Mouse (Mus musculus) frontal cortex, postnatal 14 days (tissue): ENCODE data around the gene Golga7b.

Experiments
- DNase-seq, 2 experiments: peaks; one replicate each; pipeline ENCODE4 v3.0.0; 2022; ENCODE audit warnings: low spot score in 2 of 2

Gene Golga7b

DNA sequence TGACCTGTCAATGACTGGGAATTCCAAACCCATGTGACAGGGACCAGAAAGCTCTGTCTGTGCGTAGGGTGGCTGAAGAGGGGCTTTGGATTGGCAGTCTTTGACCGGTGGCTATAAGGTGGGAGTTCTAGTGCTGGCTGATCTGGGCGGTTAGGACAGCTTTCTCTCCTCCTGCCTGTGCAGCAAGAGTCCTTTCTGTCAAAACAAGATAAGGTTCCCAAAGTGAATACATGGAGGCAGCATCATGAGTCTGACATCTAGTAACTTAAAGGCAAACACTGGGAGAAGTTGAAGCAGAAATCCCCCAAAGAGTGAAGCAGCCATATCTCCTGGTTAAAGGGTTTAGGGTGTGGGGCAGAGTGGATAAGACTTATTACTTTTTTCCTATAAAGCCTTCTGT lies at the start of gene Golga7b:
Gene Golga7b, plus strand, starts transcription at position 56 of the 400 bp plus-strand sequence.
- DNase-seq: no peak

DNA sequence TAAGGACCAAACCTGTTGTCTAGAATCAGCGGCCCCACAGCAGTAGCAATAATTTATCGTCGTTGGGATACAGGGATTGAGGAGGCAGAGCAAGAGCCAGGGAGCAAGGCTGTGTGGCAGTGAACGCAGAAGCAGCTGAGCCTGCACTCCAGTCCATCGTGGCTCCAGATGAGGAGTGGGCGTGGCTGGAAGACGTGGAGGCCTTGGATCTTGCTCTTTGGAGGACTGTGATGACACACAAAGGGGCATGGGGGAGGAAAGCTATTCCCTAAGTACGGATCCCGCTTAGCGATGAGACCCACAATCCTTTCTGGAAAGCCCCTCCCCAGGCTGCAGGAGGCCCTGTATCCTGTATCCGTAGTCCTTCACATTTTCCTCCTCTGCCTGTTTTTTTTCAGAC lies 49.3 kb upstream of the Golga7b start:
- no peak for DNase-seq

DNA sequence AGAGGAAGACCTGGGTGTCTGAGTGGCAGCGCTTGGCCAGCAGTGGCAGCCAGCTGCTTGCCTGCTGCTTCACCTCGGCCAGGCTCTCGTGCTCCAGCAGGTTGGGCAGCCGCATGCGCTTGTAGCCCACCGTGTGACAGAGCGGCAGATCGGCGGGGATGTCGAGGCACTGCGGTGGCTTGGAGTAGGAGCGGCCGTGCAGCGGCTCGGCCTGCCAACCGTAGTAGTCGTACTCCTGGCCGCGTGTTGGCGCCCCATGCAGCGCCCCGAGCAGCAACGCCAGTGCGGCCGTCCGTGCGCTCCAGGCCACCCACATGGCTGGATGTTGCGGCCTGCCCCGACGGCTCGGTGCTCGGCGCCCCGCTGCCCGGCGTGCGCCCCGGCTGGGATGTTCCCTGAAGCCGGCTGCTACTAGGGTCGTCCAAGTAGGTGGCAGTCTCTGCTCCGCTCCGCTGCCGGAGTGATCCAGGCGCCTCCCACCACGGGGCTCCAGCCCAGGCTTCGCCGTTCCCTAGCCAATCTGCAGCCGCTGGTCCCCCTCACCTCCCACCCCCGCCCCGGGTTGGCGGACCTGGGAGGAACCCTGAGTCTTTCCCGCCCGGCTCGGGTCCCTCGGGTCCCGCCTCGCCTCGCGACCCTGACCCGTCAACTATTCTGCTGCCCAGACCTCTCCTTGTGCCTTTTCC lies 45.5 kb upstream of the Golga7b start, which contains the start of gene Sfrp5:
Gene Sfrp5, minus strand, starts transcription at position 557 of the 686 bp plus-strand sequence.
- DNase-seq: no peak

DNA sequence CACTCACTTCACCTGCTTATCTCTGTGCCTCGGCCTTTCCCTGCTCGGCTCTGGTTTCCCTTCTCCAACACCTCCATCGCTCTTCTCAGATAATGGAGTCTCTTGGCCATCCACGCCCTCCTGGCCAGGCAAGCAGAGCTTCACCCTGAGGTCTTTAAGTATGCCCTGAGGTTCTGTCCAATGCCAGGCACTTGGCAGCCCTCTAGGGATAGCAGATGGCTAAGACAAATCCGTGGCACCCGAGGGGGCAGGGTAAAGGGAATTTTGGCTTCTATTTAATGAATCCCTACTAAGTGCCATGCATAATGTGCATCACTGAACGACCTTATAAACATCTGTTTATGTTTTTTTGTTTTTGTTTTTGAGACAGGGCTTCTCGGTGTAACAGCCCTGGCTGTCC lies 44.9 kb upstream of the Golga7b start:
- DNase-seq: no peak

DNA sequence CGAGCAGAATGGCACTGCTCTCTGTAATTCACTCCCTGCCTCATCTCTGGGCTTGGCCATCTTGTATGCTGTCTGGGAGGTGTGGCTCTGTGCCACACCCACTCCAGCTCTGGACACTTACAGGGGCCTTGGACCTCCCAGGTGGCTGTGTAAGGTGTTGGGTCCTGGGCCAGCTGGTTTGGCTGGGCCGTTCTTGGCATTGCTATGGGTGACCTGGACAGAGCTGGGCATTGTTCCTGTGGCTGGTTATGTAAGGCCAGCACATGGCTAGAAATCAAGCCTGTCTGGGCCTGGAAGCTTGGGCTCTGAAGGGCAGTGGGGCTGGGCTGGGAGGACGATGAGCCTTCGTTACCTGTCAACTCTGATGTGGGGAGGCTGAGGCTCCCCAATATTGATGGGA lies 43.1 kb upstream of the Golga7b start:
- no peak for DNase-seq

DNA sequence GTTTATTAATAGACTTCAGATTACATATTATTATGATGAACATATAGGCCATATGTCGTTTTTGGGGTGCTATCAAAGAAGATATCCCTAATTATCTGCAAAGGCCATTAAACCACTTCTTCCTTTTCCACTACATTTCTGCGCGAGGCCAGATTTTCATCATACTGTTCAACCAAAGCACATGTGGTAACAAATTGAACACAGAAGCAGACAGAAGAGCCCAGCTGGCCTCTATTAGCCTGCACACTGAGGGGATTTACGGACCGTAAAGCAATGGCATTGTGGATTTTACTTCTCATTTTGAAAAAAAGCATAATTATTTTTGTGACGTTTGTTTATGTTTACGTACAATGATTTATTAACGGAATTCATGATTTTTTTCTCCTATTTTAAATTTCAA lies 42.2 kb upstream of the Golga7b start:
- DNase-seq: no peak

DNA sequence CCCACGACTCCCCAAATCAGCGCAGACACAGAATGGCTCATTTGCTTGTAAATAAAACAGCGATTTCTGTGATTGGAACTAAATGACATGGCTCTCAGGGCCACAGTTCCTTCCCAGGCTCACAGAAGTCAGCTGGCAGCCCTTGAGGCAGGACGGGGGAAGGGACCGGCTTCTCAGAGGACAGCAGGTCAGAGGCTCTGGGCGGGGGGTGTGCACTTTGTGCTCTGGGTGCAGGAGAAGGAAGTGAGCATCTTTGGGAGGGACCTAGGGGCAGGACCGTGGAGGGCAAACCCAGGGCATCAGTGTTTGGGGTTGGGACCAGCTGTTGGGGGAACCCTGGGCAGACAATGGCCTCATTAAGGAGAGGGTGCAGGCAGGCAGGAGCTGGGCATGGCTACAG lies 37.9 kb upstream of the Golga7b start:
- no peak for DNase-seq

DNA sequence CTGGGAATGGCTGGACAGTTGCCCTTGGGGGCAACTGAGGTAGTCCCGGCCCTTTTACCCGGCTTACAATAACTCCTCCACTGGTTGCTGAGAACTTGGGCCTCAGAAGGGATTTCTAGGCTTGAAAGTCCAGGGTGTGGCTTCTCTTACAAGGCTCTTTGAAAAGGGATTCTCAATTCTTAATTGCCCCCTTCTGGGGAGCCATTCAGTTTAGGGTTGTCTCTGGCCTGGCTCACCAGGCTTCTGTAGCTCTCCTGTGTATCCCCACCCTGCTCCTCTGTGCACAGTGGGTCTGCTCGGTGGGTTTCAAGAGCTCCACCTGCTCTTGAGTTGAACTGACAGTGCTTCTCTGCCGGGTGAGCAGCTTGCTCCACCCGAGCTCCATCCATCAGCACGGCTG lies 37.4 kb upstream of the Golga7b start:
- DNase-seq: no peak

DNA sequence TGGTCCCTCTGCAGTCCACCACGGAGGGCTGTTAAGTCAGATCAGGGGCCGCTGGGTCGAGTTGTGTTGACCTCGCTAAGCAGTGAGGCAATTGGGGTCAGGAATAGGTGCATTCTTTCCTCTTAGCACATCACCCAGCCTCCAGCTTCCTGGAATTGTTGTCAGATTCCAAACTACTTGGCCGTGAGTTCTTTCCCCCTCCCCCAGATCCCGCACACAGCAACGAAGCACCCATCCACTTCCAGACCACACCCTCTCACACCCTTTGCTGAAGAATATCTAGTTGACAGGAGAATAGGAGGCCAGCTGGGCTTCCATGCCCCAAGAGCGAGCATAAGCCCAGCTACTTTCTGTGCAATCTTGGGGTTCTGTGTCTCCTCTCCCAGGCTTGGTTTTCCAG lies 35.4 kb upstream of the Golga7b start:
- no peak for DNase-seq

DNA sequence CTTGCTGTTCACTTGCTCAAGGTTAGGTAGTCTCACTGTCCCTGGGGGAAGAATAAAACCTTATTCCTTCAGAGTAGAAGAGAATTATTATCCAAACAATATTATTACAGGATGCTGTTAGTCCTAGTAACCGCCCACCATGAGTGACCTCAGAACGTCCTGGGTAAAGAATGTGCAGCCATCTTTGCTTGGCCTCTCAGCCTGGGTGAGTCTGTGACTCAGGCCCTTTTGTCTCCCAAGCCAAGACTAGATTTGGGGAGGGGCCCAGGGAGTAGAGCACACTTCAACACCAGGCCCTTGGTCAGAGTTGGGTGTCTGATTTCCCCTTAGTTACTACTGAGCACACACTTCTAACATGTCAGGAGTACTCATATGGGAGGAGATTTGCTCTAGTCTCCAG lies 32.8 kb upstream of the Golga7b start:
- DNase-seq: no peak

DNA sequence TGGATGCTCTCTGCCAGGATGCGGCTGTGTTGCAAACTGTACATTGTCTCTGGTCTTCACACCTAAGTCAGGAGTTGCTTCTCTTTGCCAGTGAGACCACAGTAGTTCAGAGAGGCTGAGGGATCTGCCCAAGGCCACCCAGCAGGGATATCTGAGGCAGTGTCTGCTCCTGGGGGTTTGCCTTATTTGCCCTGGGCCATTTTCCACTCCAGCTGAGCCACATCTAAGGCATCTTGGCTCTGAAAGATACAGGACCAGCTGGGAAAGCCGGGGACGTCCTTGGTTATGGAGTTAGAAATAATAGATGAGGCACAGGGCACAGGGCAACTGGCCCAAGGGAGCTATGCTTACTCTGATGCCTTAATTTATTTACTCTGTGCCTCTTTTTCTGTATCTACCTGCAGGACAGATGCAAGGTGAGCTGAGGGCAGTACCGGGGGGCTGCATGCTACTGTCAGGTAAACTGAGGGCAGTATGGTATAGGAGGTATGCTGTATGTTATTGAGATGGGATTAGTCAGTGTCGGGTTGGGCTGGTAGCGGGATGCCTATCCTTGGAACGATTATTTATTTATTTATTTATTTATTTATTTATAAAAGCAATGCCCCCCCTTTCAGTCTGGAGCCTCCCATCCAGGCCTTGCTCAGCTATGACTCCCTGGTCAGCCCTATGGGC lies 30.5 kb upstream of the Golga7b start:
- DNase-seq: no peak

DNA sequence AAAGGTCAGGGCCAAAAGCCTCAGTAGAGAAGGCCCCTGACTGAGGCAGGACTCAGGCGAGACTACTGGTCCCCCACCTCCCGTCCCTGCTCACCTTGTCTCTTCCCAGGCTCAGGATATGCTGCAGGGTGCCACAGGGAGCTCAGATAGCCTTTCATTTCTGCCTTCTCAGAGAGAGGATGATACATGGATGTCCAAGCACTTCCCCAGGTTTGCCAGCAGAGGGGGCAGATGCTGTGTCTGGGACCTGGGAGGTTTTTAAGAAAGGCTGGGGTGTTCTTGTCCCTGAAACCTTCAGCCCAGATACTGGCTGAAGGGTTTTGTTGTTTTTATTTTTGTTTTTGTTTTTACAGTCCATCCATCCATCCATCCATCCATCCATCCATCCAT lies 30.0 kb upstream of the Golga7b start:
- DNase-seq: no peak

DNA sequence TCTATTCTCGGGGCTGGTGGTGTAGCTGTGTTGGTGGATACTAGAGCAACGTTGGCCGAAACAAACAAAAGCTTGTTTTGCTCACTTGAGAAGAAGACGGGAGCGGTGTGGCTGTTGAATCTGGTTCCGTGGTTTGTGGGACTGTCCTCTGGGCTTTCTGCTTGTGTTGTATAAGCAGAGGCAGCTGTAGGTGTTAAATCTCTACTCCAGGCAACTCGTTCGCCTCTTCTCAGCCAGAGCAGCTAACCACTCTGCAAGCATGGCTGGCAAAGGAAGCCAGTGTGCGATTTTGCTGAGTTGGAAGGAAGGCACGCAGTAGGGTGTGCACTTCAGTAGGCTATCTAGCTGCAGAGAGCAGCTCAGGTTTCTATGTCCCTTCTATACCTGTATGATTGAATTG lies 20.9 kb upstream of the Golga7b start:
- no peak for DNase-seq

DNA sequence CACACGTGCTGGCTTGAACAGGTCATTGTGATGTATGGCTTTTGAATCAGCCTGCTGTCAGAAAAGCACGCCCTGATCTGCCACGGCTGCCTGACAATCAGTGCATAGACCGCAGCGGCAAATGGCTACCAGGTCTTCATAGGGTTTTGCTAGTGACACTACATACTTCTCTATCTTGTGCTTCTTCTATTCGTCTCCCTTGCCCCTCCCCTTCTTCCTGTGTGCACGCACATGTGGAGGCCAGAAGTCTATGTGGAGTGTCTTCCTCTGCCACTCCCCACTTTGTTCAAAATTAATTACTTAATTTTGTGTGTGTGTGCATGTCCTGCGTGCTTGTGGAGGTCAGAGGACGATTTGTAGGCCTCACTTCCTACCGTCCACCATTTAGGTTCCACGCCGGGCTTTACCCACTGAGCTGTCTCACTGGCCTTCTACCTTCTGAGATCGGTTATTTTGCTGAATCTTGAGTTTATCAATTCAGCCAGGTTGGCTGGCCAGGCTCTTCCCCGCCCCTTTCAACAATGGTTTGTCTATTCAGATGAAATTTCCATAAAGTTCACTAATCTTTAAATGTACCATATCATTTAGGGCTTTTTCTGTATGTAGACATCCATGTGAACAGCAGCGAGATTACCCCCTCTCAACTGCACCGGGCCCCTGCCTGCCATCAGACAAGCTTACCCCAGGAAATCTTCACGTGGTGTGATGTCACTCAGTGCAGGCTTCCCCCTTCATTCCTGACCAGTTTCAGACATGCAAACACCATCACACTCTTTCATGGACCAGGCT lies 17.7 kb upstream of the Golga7b start:
- no peak for DNase-seq

DNA sequence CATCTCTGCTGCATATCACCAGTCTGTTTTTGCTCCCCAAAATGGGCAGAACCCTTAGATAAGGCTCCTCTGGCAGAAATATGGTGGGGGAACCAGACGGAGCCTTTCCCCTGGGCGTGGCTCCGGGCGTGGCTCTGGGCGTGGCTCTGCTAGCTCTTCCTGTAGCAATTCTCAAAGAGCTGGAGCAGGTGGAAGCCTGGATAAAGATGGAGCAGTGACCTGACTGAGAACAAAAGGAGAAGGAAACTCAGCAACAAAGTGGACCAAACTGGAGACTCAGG lies 17.1 kb upstream of the Golga7b start:
- no peak for DNase-seq

DNA sequence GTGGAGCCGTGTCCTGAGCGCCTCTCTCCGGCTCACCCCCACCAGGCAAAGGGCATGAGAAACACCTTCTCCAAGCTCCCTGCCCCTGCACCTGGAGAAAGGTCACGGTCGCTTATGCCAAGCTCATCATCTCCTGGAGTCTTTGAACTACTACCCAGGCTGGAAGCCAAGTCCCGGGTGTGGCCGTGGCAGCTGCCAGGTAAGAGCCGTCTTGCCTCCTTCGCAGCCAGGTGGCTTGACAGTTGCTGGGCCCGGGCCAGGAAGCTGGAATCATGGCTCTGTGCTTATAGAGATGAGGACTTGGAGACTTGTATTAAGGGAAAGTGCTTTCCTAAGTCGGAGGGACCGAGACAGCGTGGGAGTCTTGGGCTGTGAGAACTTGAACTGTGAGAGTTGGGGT lies 16.4 kb upstream of the Golga7b start:
- no peak for DNase-seq

DNA sequence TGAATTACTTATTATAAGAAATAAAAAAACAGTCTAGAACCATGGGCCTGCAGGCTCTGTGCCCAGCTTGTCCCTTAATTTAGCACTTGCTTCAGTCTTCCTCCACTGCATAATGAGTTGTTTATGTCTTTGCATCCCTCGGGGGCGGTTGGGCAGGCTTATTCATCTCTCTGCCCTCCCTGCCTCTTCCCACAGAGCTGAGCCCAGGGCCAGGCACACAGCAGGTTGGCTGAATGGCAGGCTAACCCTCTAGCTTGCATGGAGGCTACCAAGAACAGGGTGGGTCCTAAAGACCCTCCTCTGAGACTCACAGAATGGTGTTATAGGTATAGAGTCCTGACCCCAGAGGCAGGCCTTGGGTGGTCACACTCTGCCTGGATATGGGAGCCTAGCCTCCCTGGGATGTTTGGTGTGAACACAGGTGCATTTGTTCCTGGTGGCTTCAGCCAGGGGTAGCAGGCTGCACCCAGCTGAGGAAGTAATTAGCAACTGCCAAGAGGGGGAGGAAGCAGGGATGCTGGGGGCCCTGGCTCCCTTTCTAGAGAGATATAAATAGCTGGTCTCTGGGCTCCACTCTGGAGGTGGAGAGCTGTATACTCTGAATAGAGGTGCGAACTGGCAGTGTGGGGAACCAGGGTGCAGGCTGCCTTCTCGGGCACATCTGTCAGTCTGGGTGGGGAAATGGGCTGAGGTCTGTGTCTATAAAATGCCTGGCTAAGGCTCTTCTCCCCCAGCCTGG lies 9.6 kb upstream of the Golga7b start:
- peak; percentile 16 to 24 for DNase-seq

DNA sequence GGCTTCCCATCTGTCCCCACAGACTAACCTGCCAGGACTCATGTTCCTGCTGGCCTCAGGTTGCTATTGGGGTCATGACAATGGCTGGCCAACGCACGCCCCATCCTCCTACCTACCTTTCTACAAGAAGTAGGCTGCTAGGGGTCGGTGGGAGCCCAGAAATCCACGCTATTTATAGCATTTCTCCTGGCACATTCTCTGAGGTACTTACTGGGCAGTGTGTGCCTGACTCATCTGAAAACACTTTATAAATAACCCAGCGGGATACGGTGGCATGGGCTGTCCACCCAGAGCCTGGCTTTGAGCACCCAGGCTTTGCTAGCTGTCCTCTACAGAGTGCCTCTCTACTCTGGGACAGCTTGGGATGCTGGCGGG lies 9.0 kb upstream of the Golga7b start:
- no peak for DNase-seq

DNA sequence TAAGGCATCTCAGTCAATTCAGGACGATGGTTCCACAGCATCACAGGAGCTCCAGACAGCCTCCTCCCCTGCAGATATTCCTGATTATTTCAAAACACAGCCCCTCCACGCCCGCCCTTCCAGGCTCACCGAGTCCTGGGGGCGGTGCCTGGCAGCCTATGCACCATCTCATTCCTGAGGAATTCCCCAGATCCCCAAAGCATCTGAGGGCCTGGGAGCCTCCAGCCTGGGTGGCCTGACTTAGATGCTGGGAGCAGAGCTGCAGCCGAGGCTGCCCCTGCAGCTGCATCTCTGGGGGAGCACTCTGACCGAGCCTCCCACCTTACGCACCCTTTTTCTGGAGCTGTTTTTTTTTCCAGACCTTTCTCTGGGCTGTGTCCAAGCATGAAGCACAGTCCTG lies 6.5 kb upstream of the Golga7b start:
- no peak for DNase-seq

DNA sequence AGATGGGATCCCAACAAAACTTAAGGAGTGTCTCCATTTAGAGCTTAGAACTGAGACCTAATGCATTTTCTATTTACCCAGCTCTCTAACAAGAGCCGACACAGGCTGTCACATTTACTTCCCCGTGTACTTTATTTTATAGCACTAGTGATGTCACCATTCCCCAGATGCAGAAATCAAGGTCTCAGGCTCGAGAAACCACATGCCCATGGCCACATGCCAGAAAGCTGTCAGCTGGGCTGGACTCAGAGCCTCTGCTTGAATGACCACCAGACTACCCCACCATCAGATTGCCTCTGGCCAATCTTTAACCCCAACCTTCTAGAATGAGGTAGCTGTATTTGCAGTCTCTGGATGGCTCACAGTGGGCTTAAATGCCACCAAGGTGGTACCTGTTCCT lies 4.0 kb upstream of the Golga7b start:
- no peak for DNase-seq

DNA sequence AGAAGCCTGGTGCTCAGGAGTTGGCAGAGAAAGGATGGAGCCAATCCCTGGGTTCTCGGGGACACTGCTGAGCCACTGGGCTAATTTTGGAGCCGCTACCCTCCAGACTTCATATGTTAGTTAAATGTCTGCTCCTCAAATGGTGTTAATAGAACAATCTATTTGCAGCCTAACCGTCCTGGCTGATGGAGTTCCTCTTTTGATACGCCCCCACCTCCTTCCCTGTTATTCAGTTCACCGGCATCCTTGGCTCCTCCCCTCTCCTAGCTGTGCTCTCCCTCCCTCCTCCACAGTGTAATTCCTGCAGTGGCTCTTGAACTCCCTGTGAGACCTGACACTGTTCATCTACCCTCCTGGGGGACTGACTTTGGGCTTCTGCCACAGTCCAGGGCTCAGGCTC lies 748 bp upstream of the Golga7b start:
- DNase-seq: no peak
